Mouse (Mus musculus): ENCODE results near the gene Fam192a. TPM values are rescaled to one million over a fixed set of nuclear protein-coding genes. Genes with fewer than 3 reads are reported as not detected.
A peak's percentile ranks its signal among the peaks of the same experiment; 100 is the strongest.

The Fam192a gene
- polyA plus RNA-seq, 1 experiment from 2014 or later, result 122 TPM

- Histone ChIP-seq H3K9me3 (no peaks in the 10 kb centered on the region), H3K4me3 (replicated peaks) (no peak overlapping the region), H3K4me1 (peaks cover 32% of the 10 kb centered on the region), H3K4me2 (peak overlapping the region; percentile 15), H3K9ac (no peak overlapping the region), H3K27me3 (no peaks in the 10 kb centered on the region), H3K27ac (peak overlapping the region; percentile 76), H3K36me3 (replicated peaks) (no peaks in the 10 kb centered on the region; the same call in 1 of the 2 replicates)
- 53% methylated on average over 8 of the region's 8 CpGs for WGBS
- peak; percentile 93 for ATAC-seq (ENCODE audit: low FRiP score)
Observed at GRCm38 (mm10) chr8:94567159-94567849, 34.5 kb downstream of the Fam192a start.

- Histone ChIP-seq H3K9me3 (no peaks in the 10 kb centered on the region), H3K9ac (no peak overlapping the region), H3K27ac (peak overlapping the region; percentile 76), H3K4me2 (peak overlapping the region; percentile 15), H3K27me3 (no peaks in the 10 kb centered on the region), H3K4me1 (peaks cover 37% of the 10 kb centered on the region), H3K4me3 (replicated peaks) (no peak overlapping the region), H3K36me3 (replicated peaks) (no peaks in the 10 kb centered on the region; the same call in 1 of the 2 replicates)
- 43% methylated on average over 15 of the region's 15 CpGs for WGBS
- peak; percentile 39 for ATAC-seq (ENCODE audit: low FRiP score)
Observed at GRCm38 (mm10) chr8:94566446-94567158, 35.2 kb downstream of the Fam192a start.

- H3K36me3 ChIP-seq (replicated peaks), result no peaks in the 10 kb centered on the region; the same call in 1 of the 2 replicates
- no peaks in the 10 kb centered on the region for H3K9me3 ChIP-seq
- peak overlapping the region; percentile 76 for H3K27ac ChIP-seq
- no peak overlapping the region for H3K4me3 ChIP-seq (replicated peaks)
- peaks cover 42% of the 10 kb centered on the region for H3K4me1 ChIP-seq
- ATAC-seq (ENCODE audit: low FRiP score), result no peak
- H3K4me2 ChIP-seq, result no peak overlapping the region
- WGBS, result 87% methylated on average over 6 of the region's 6 CpGs
- no peaks in the 10 kb centered on the region for H3K27me3 ChIP-seq
- no peak overlapping the region for H3K9ac ChIP-seq
Observed at GRCm38 (mm10) chr8:94566033-94566432, 35.8 kb downstream of the Fam192a start.

- no peak for ATAC-seq (ENCODE audit: low FRiP score)
- no peaks in the 10 kb centered on the region for H3K27me3 ChIP-seq
Observed at GRCm38 (mm10) chr8:94564421-94564820, 37.4 kb downstream of the Fam192a start.

GRCm38 (mm10) chr8:94561256-94561655, 40.5 kb downstream of the Fam192a start:
- Histone ChIP-seq H3K4me2 (no peak overlapping the region), H3K36me3 (replicated peaks) (no peaks in the 10 kb centered on the region; the same call in 1 of the 2 replicates), H3K9me3 (no peaks in the 10 kb centered on the region), H3K27me3 (no peaks in the 10 kb centered on the region), H3K4me3 (replicated peaks) (no peak overlapping the region), H3K27ac (peak overlapping the region; percentile 50; the same call in 1 of the 2 replicates), H3K9ac (no peak overlapping the region), H3K4me1 (peaks cover 26% of the 10 kb centered on the region)
- ATAC-seq (ENCODE audit: low FRiP score), result peak; percentile 85
- 35% methylated on average over 5 of the region's 5 CpGs for WGBS

More at GRCm38 (mm10) chr8:94564421-94564820, 37.4 kb downstream of the Fam192a start:
- no peak overlapping the region for H3K4me3 ChIP-seq (replicated peaks)
- no peak overlapping the region for H3K27ac ChIP-seq
- H3K4me1 ChIP-seq, result peaks cover 47% of the 10 kb centered on the region
- H3K36me3 ChIP-seq (replicated peaks), result no peaks in the 10 kb centered on the region; the same call in 1 of the 2 replicates
- H3K9ac ChIP-seq, result no peak overlapping the region
- no peaks in the 10 kb centered on the region for H3K9me3 ChIP-seq
- no peak overlapping the region for H3K4me2 ChIP-seq

DNA sequence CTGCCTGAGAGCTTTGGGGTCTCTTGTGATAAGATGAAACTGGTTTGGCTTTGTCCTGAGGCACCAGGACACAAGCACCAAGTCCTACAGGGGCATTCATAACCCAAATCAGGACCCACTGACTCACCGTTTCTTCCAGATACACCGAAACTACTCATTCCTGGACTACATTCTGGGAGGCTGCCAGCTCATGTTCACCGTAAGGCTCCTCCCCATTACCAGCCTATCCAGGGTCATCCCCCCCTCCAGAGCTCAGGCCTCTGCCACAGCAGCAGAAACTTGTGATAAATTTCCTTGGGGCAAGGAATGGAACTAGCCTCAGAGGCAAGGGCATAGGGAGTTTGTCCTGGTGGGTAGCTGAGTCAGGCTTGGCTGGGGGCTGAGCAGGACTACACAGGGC, 44.5 kb downstream of the Fam192a start:
- 73% methylated on average over 3 of the region's 3 CpGs for WGBS
- H3K27me3 ChIP-seq, result no peaks in the 10 kb centered on the region

GRCm38 (mm10) chr8:94552696-94553095, 49.1 kb downstream of the Fam192a start:
- Histone ChIP-seq H3K27me3 (no peaks in the 10 kb centered on the region), H3K9ac (no peak overlapping the region), H3K36me3 (replicated peaks) (no peaks in the 10 kb centered on the region), H3K9me3 (no peaks in the 10 kb centered on the region), H3K27ac (peak overlapping the region; percentile 92), H3K4me3 (replicated peaks) (no peak overlapping the region), H3K4me2 (no peak overlapping the region), H3K4me1 (peaks cover 45% of the 10 kb centered on the region)
- WGBS, result 89% methylated on average over 2 of the region's 2 CpGs
- ATAC-seq (ENCODE audit: low FRiP score), result no peak

More for the DNA sequence above, 44.5 kb downstream of the Fam192a start:
- Histone ChIP-seq H3K9ac (no peak overlapping the region), H3K27ac (no peak overlapping the region), H3K4me2 (no peak overlapping the region), H3K4me1 (peaks cover 27% of the 10 kb centered on the region), H3K9me3 (no peaks in the 10 kb centered on the region), H3K4me3 (replicated peaks) (no peak overlapping the region), H3K36me3 (replicated peaks) (no peaks in the 10 kb centered on the region)
- ATAC-seq (ENCODE audit: low FRiP score), result no peak

DNA sequence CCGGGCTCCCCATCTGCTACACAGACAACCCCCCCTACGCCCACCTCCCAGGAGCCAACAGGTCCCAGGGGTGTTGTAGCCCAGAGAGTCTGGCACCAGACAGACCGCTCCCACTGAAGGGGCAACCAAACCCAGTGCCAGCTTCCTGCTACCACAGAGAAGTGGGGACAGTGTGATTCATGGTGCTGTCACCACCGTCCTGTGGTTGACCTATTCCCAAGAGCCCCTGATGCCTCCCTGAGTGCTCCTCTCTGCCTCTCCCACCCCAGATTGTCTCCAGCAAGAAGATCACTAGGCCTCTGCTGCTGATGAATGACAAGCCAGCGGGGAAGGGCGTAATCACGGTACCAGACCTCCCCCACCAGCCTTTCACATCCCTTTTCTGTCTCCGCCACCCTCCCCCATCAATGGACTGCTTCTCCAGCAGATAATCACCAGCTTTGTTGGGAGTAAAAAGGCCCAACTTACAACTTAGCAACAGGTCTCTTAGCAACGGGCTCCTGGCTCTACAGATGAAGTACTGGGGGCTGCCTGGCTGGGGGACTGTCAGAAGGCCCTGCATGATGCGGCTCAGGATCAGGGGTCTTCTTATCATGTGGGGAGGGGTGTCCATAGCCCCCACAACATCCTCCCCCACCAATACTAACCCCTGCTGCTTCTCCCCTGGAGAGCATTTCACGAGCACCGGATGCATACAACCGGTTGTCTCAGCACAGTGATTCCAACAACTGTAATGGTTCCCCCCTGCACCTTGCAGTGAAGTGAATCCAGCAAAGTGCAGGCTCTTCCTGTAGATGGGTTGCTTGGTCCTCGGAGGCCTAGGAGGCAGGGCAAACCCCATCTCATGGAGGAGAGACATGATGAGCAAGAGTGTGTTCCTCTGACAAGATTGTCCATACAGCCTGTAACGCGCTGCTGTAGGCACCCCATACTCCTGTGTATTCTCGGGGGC, 50.0 kb downstream of the Fam192a start:
- Histone ChIP-seq H3K9me3 (no peaks in the 10 kb centered on the region), H3K4me3 (replicated peaks) (no peak overlapping the region), H3K4me2 (peak overlapping the region; percentile 35), H3K27ac (peak overlapping the region; percentile 92), H3K36me3 (replicated peaks) (no peaks in the 10 kb centered on the region), H3K4me1 (peaks cover 45% of the 10 kb centered on the region), H3K9ac (peak overlapping the region; percentile 14; the same call in 1 of the 2 replicates), H3K27me3 (no peaks in the 10 kb centered on the region)
- 27% methylated on average over 17 of the region's 17 CpGs for WGBS
- ATAC-seq (ENCODE audit: low FRiP score), result peak; percentile 89

- H3K9ac ChIP-seq, result no peak overlapping the region
- no peaks in the 10 kb centered on the region for H3K9me3 ChIP-seq
- H3K27ac ChIP-seq, result no peak overlapping the region
- peaks cover 45% of the 10 kb centered on the region for H3K4me1 ChIP-seq
- no peak overlapping the region for H3K4me2 ChIP-seq
- WGBS, result 91% methylated on average over 5 of the region's 5 CpGs
- H3K27me3 ChIP-seq, result no peaks in the 10 kb centered on the region
- H3K4me3 ChIP-seq (replicated peaks), result no peak overlapping the region
- H3K36me3 ChIP-seq (replicated peaks), result no peaks in the 10 kb centered on the region
- ATAC-seq (ENCODE audit: low FRiP score), result no peak
Observed at GRCm38 (mm10) chr8:94549998-94550397, 51.8 kb downstream of the Fam192a start.

GRCm38 (mm10) chr8:94549482-94549881, 52.3 kb downstream of the Fam192a start:
- H3K36me3 ChIP-seq (replicated peaks), result no peaks in the 10 kb centered on the region
- no peak overlapping the region for H3K9ac ChIP-seq
- no peaks in the 10 kb centered on the region for H3K27me3 ChIP-seq
- WGBS, result 37% methylated on average over 5 of the region's 5 CpGs
- H3K4me1 ChIP-seq, result peaks cover 45% of the 10 kb centered on the region
- no peak overlapping the region for H3K4me3 ChIP-seq (replicated peaks)
- ATAC-seq (ENCODE audit: low FRiP score), result no peak
- no peaks in the 10 kb centered on the region for H3K9me3 ChIP-seq
- H3K27ac ChIP-seq, result no peak overlapping the region
- no peak overlapping the region for H3K4me2 ChIP-seq

GRCm38 (mm10) chr8:94549041-94549440, 52.8 kb downstream of the Fam192a start:
- Histone ChIP-seq H3K4me3 (replicated peaks) (no peak overlapping the region), H3K36me3 (replicated peaks) (no peaks in the 10 kb centered on the region), H3K27me3 (no peaks in the 10 kb centered on the region), H3K4me2 (no peak overlapping the region), H3K9me3 (no peaks in the 10 kb centered on the region), H3K27ac (no peak overlapping the region), H3K4me1 (peaks cover 45% of the 10 kb centered on the region), H3K9ac (0 out of 2 replicates have a peak overlapping the region, but pooled peaks have one; percentile 12)
- ATAC-seq (ENCODE audit: low FRiP score), result no peak
- WGBS, result 63% methylated on average over 5 of the region's 5 CpGs

DNA sequence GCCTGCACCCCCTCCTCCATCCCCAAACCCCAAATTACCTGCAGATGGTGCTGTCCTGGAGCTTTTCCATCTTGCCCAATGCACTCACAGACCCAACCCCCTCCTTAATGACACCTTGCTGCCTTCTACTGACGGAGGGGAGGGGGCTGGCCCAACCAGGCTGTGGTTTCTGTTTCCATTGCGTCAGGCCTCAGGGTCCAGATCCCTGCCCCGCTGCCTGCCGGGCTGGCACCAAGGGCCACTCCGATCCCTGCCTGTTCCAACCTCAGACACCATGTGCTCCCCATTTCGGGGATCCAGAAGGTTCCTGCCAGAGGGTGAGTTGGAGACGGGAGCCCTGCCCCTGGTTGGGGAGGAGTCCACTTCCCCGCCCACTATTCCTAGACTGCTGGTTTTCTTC, 57.8 kb downstream of the Fam192a start:
- Histone ChIP-seq H3K4me1 (peaks cover 7% of the 10 kb centered on the region), H3K4me3 (replicated peaks) (no peak overlapping the region), H3K36me3 (replicated peaks) (no peaks in the 10 kb centered on the region), H3K9me3 (no peaks in the 10 kb centered on the region), H3K27ac (no peak overlapping the region), H3K27me3 (no peaks in the 10 kb centered on the region), H3K9ac (no peak overlapping the region), H3K4me2 (no peak overlapping the region)
- ATAC-seq (ENCODE audit: low FRiP score), result no peak
- WGBS, result 79% methylated on average over 8 of the region's 8 CpGs

All from forebrain, embryonic 12.5 days (tissue).